Mouse (Mus musculus) kidney, adult 2 months (tissue): ENCODE results near the gene Bloc1s4. TPM values are rescaled to one million over a fixed set of nuclear protein-coding genes. Genes with fewer than 3 reads are reported as not detected.
A peak's percentile ranks its signal among the peaks of the same experiment; 100 is the strongest.

Source experiments
- DNase-seq: peaks from one replicate; pipeline ENCODE4 v3.0.0; 2021
- H3K27ac ChIP-seq: fragments of 200-500 bp; 2 replicates; pipeline ENCODE4 v1.5.1; 2012; ENCODE audit warnings: low read depth, low read length, control low read depth, inconsistent platforms; ENCODE audit not compliant: insufficient read depth
- H3K27me3 ChIP-seq: fragments of 200-500 bp; replicated peaks from 2 replicates; pipeline ENCODE4 v1.6.1; 2012; ENCODE audit warnings: mild to moderate bottlenecking, moderate library complexity, low read length, inconsistent platforms; ENCODE audit not compliant: control insufficient read depth, insufficient read depth
- H3K36me3 ChIP-seq: fragments of 200-500 bp; 2 replicates; pipeline ENCODE4 v1.6.1; 2012; ENCODE audit warnings: mild to moderate bottlenecking, moderate library complexity, low read length, inconsistent platforms; ENCODE audit not compliant: control insufficient read depth, insufficient read depth
- H3K4me1 ChIP-seq: fragments of 200-500 bp; 2 replicates; pipeline ENCODE4 v1.6.1; 2011; ENCODE audit warnings: low read length; ENCODE audit not compliant: control insufficient read depth, insufficient read depth
- H3K4me3 ChIP-seq: fragments of 200-500 bp; 2 replicates; pipeline ENCODE4 v1.5.1; 2011; ENCODE audit warnings: mild to moderate bottlenecking, low read depth, low read length, control low read depth; ENCODE audit not compliant: insufficient read depth
- CTCF ChIP-seq: fragments of 200-500 bp; conservative IDR thresholded peaks from 2 replicates; pipeline ENCODE4 v1.5.1; 2011; ENCODE audit warnings: low read depth, mild to moderate bottlenecking, control low read depth, low read length, moderate library complexity, mixed read lengths; ENCODE audit not compliant: insufficient read depth, insufficient read length
- POLR2A ChIP-seq: fragments of 200-500 bp; IDR thresholded peaks from one replicate; pipeline ENCODE4 v1.6.1; 2011; ENCODE audit warnings: low read depth, low read length, control low read depth
- WGBS: fragments of 180-500 bp; shearing (Covaris S2); methylation state at CpG from one replicate; pipeline ENCODE4 v1.1.7; 2018; 5-methylcytosine and 5-hydroxymethylcytosine counted together
- polyA plus RNA-seq: library from polyadenylated mRNA; depleted of rRNA; stranded (reverse); fragments of >200 nt; gene quantifications from 2 replicates; pipeline ENCODE4 v1.2.3, GENCODE M21; 2012

The Bloc1s4 gene
- polyA plus RNA-seq, 1 experiment = 15.8 TPM

- WGBS = 49% methylated on average over 7 of the region's 7 CpGs
- TF ChIP-seq POLR2A = no peak
- no peak for TF ChIP-seq CTCF
- DNase-seq = peak; percentile 94
- Histone ChIP-seq H3K4me3 (no peak overlapping the region), H3K36me3 (no peaks in the 10 kb centered on the region), H3K4me1 (peaks cover 16% of the 10 kb centered on the region), H3K27me3 (no peaks in the 10 kb centered on the region), H3K27ac (no peak overlapping the region)
These were observed 24.2 kb downstream of the Bloc1s4 start for GRCm38 (mm10) chr5:36724274-36724673.

DNA sequence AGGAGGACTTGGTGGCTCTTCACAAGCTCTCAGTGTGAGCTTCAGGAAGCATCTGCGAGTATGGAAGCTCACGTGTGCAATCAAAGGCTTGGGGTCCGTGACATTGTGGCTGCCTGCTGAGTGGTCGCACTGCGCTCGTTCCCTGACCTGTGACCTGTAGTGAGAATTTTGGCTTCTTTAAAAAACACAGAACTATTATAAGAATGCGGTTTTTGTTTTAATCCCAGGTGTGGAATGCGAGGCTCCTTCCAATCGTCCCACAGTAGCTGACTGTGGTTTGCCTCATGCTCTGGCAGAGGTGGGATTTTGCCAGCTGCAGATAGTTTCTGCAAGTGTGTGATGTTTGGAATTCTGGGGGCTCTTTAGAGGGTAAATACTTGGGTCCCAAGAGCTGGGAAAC, 25.1 kb downstream of the Bloc1s4 start:
- Histone ChIP-seq H3K36me3 (no peaks in the 10 kb centered on the region), H3K27me3 (no peaks in the 10 kb centered on the region), H3K4me1 (peaks cover 13% of the 10 kb centered on the region), H3K4me3 (no peak overlapping the region), H3K27ac (no peak overlapping the region)
- no peak for DNase-seq
- TF ChIP-seq POLR2A (no peak), CTCF (no peak)
- WGBS = 72% methylated on average over 9 of the region's 9 CpGs

- 85% methylated on average over 6 of the region's 6 CpGs for WGBS
- TF ChIP-seq POLR2A = no peak
- TF ChIP-seq CTCF = no peak
- Histone ChIP-seq H3K4me3 (no peak overlapping the region), H3K36me3 (no peaks in the 10 kb centered on the region), H3K4me1 (peaks cover 13% of the 10 kb centered on the region), H3K27ac (no peak overlapping the region), H3K27me3 (no peaks in the 10 kb centered on the region)
- DNase-seq = peak; percentile 35
These were observed 26.0 kb downstream of the Bloc1s4 start for GRCm38 (mm10) chr5:36722415-36722856.

GRCm38 (mm10) chr5:36720710-36721375, 27.6 kb downstream of the Bloc1s4 start:
- 81% methylated on average over 5 of the region's 5 CpGs for WGBS
- peaks cover 2% of the 10 kb centered on the region; the same call in 1 of the 2 replicates for H3K4me1 ChIP-seq
- H3K27me3 ChIP-seq = no peaks in the 10 kb centered on the region
- no peak overlapping the region for H3K4me3 ChIP-seq
- H3K36me3 ChIP-seq = no peaks in the 10 kb centered on the region
- H3K27ac ChIP-seq = no peak overlapping the region
- no peak for TF ChIP-seq POLR2A
- no peak for TF ChIP-seq CTCF
- DNase-seq = no peak

DNA sequence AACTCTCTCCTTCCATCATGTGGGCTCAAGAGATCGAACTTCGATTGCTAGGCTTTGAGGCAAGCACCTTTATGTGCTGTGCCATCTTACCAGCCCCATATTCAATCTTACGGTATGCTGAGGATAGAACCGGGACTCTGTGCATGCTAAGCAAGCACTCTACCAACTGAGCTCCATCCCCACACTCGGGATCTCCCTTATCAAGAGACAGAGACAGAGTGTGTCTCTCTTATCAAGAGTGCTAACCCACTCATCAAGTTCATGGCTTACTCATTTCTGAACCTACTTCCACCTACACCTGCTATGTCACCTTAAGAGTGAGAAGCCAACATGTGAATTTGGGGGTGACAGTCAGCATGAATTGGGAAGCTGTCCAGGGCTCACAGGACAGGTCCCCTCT, 28.2 kb downstream of the Bloc1s4 start:
- Histone ChIP-seq H3K27ac (no peak overlapping the region), H3K4me1 (peaks cover 1% of the 10 kb centered on the region; the same call in 1 of the 2 replicates)
- no peak for DNase-seq

GRCm38 (mm10) chr5:36719601-36720000, 28.8 kb downstream of the Bloc1s4 start:
- TF ChIP-seq CTCF (no peak), POLR2A (no peak)
- no peak for DNase-seq
- Histone ChIP-seq H3K27me3 (no peaks in the 10 kb centered on the region), H3K4me3 (no peak overlapping the region), H3K27ac (no peak overlapping the region), H3K4me1 (peaks cover 7% of the 10 kb centered on the region; the same call in 1 of the 2 replicates), H3K36me3 (no peaks in the 10 kb centered on the region)
- WGBS = 91% methylated on average over 3 of the region's 3 CpGs

More for the DNA sequence above, 28.2 kb downstream of the Bloc1s4 start:
- 91% methylated on average over 5 of the region's 5 CpGs for WGBS
- TF ChIP-seq POLR2A (no peak), CTCF (no peak)
- Histone ChIP-seq H3K4me3 (no peak overlapping the region), H3K27me3 (no peaks in the 10 kb centered on the region), H3K36me3 (no peaks in the 10 kb centered on the region)

- Histone ChIP-seq H3K36me3 (no peaks in the 10 kb centered on the region), H3K4me1 (peaks cover 8% of the 10 kb centered on the region; the same call in 1 of the 2 replicates), H3K27me3 (no peaks in the 10 kb centered on the region), H3K4me3 (no peak overlapping the region), H3K27ac (no peak overlapping the region)
- DNase-seq = no peak
- 84% methylated on average over 5 of the region's 5 CpGs for WGBS
- no peak for TF ChIP-seq CTCF
- no peak for TF ChIP-seq POLR2A
These were observed 29.3 kb downstream of the Bloc1s4 start for GRCm38 (mm10) chr5:36719135-36719534.
